Mouse (Mus musculus): ENCODE results near the gene Bcas3. TPM values are rescaled to one million over a fixed set of nuclear protein-coding genes. Genes with fewer than 3 reads are reported as not detected.

The Bcas3 gene
- total RNA-seq (2023): 49.7 to 63.8 TPM (median 54.2 TPM) in 4 replicates

GRCm38 (mm10) chr11:85352539-85353380, at the start of gene Bcas3:
Bcas3 (plus strand) TSS chr11:85353167.

DNA sequence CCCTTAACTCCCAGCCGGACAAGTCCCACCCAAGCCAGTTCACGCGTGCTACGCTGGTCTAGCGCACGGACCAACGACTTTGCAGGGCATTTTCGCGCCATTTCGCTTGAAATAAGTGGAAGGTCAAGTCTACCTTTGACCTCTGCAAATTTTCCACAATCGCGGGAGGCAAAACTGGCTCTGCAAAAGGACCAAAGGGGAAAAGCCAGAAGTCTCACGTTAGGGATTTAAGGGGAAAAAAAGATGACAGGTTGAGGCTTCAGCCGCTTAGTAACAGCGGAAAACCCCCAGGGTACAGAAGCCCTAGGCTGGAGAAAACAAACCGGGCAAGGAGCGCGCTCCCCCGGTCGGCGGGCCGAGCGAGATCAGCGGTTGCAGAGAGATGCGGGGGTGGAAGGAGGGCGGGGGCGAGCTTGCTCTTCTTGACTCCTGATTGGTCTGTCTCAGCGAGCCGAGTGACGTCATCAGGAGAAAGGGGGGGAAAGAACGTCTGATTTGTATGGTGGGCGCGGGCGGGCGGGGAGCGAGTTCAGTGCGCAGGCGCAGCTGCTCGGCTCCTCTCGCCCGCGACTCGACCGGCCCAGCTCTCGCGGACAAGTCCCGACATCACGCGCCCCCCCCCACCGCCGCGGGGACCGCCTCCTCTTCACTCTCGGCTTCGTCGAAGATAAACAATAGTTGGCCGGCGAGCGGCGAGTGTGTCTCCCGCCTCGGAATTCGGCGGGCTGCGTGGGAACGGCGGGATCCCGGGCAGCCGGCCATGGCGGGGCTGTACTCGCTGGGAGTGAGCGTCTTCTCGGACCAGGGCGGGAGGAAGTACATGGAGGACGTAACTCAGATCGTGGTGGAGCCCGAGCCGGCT, 42.0 kb upstream of the Bcas3 start, which contains the start of gene Ppm1d:
Gene Ppm1d, plus strand, starts transcription at position 532 of the 862 bp plus-strand sequence.

DNA sequence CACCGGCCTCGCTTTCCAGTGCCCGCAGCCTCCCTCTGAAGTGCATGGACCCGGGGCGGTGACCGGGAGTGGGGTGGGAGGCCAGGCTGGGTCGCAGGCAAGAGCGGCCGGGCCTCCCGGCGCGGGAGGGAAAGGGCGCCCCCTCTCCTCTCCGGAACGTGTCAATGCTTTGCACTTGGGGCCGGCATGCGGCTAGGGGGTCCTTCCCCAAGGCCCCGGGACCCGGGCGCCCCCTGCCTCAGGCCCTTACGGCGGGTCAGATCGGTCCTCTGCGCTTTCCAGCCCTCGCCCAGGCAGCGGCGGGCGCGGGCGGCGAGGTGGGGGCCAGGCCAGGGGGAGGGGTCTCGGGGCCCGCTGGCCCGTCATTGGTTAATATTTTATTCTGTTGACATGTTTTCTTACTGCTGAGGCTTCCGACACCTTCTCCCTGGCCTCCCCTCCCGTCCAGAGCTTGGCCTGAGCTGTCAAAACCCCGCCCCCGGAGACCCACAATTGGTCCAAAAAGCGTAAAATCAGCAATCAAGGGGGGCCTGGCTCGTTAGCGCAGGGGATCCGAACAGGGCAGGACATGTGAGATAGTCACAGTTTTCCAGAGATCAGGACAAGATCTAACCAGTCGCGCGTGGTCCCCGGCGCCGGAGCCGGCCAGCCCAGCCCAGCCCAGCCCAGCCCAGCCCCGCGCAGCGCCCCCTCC, 479.4 kb downstream of the Bcas3 start, which contains the start of gene Tbx2:
Gene Tbx2, plus strand, starts transcription at position 321 of the 694 bp plus-strand sequence.

GRCm38 (mm10) chr11:85850233-85850632, 497.3 kb downstream of the Bcas3 start, which contains the start of gene Gm11444:
Gm11444 (minus strand) TSS chr11:85850333.

Other genes with a start within 250 kb of the Bcas3 start
- gene Usp32, start 213.0 kb upstream of the Bcas3 start, total RNA-seq (2023): 23.4 to 33.3 TPM (median 30.2 TPM) in 4 replicates
- not detected in 4 replicates for gene 1700125H20Rik, start 182.8 kb upstream of the Bcas3 start, total RNA-seq (2023)
- gene Appbp2, start 118.0 kb upstream of the Bcas3 start, total RNA-seq (2023): 22.6 to 25.5 TPM (median 23.9 TPM) in 4 replicates
- gene Ppm1d, start 41.9 kb upstream of the Bcas3 start, total RNA-seq (2023): 35.1 to 38.5 TPM (median 36.9 TPM) in 4 replicates